Mouse (Mus musculus) CH12.LX (cell line): ENCODE measurements around the gene Mthfs. TPM values are rescaled to one million over a fixed set of nuclear protein-coding genes. Genes with fewer than 3 reads are reported as not detected.

Experiments used
- DNase-seq: peaks from one replicate; pipeline ENCODE4 v3.0.0-alpha.2; 2013; ENCODE audit errors: extremely low read depth
- H3K27ac ChIP-seq: 2 replicates; pipeline ENCODE4 v1.5.1; 2012; ENCODE audit warnings: low read depth, mild to moderate bottlenecking, control low read depth, moderate library complexity; ENCODE audit not compliant: insufficient read depth
- H3K27me3 ChIP-seq: replicated peaks from 2 replicates; pipeline ENCODE3; 2012; ENCODE audit warnings: inconsistent platforms
- H3K36me3 ChIP-seq, 2 experiments: replicated peaks in 1 of 2; 2 replicates each; pipeline versions ENCODE3 to v1.6.1; 2012; ENCODE audit warnings: inconsistent platforms in 1 of 2, low read length in 1 of 2, mild to moderate bottlenecking in 1 of 2, mixed read lengths in 1 of 2, moderate library complexity in 1 of 2; ENCODE audit not compliant: control insufficient read depth in 1 of 2, insufficient read depth in 1 of 2
- H3K4me1 ChIP-seq, 2 experiments: 2 replicates each; pipeline ENCODE4 v1.6.1; 2012; ENCODE audit warnings: inconsistent platforms in 1 of 2, moderate library complexity in 1 of 2; ENCODE audit not compliant: insufficient read depth in 2 of 2, control insufficient read depth in 1 of 2
- H3K4me2 ChIP-seq: 2 replicates; pipeline ENCODE4 v1.6.1; 2012; ENCODE audit warnings: low read depth, mild to moderate bottlenecking, control low read depth; ENCODE audit not compliant: poor library complexity, insufficient read depth, severe bottlenecking
- H3K4me3 ChIP-seq, 3 experiments: fragments of 150-350 bp in 1 of 3; sonication (generic) in 1 of 3; replicated peaks in 1 of 3; 2 replicates each; pipeline versions ENCODE3 to v1.5.1; 2011 to 2012; ENCODE audit warnings: low read depth in 2 of 3, low read length in 2 of 3, mild to moderate bottlenecking in 2 of 3, moderate library complexity in 2 of 3, control low read depth in 1 of 3, improper control_type of control experiment in 1 of 3, inconsistent platforms in 1 of 3, mixed read lengths in 1 of 3; ENCODE audit not compliant: poor library complexity in 1 of 3
- H3K79me2 ChIP-seq: replicated peaks from 2 replicates; pipeline ENCODE4 v1.6.1; 2012; ENCODE audit warnings: mild to moderate bottlenecking, moderate library complexity; ENCODE audit not compliant: control insufficient read depth, poor library complexity, insufficient read depth, severe bottlenecking; ENCODE audit errors: extremely low read depth
- H3K9ac ChIP-seq: 2 replicates; pipeline ENCODE4 v1.6.1; 2012; ENCODE audit warnings: low read depth, mild to moderate bottlenecking, control low read depth, moderate library complexity; ENCODE audit not compliant: insufficient read depth
- H3K9me3 ChIP-seq: replicated peaks from 2 replicates; pipeline ENCODE3; 2012; ENCODE audit warnings: low read length, inconsistent platforms, mixed read lengths
- CHD1 ChIP-seq: IDR thresholded peaks from 2 replicates; pipeline ENCODE4 v1.6.1; 2012; ENCODE audit warnings: low read depth, low read length, improper control_type of control experiment, inconsistent platforms
- EP300 ChIP-seq: IDR thresholded peaks from 2 replicates; pipeline ENCODE4 v1.6.1; 2011; ENCODE audit warnings: low read length, improper control_type of control experiment
- ETS1 ChIP-seq: conservative IDR thresholded peaks from 2 replicates; pipeline ENCODE4 v1.6.1; 2012; ENCODE audit warnings: low read depth, mild to moderate bottlenecking, inconsistent platforms, low read length, improper control_type of control experiment, moderate library complexity
- GABPA ChIP-seq: IDR thresholded peaks from 2 replicates; pipeline ENCODE4 v1.6.1; 2012; ENCODE audit warnings: low read depth, low read length, improper control_type of control experiment, inconsistent platforms; ENCODE audit not compliant: insufficient replicate concordance
- HCFC1 ChIP-seq: IDR thresholded peaks from 2 replicates; pipeline ENCODE4 v1.6.1; 2012; ENCODE audit warnings: low read depth, mild to moderate bottlenecking, inconsistent platforms, low read length, improper control_type of control experiment
- JUN ChIP-seq: IDR thresholded peaks from 2 replicates; pipeline ENCODE4 v1.6.1; 2011; ENCODE audit warnings: low read depth, mild to moderate bottlenecking, low read length, improper control_type of control experiment, moderate library complexity; ENCODE audit not compliant: insufficient read depth
- KAT2A ChIP-seq: IDR thresholded peaks from 2 replicates; pipeline ENCODE4 v1.6.1; 2012; ENCODE audit warnings: low read length, improper control_type of control experiment, inconsistent platforms; ENCODE audit not compliant: insufficient replicate concordance
- MAX ChIP-seq: IDR thresholded peaks from 2 replicates; pipeline ENCODE4 v1.6.1; 2011; ENCODE audit warnings: low read length, improper control_type of control experiment
- MXI1 ChIP-seq: IDR thresholded peaks from 2 replicates; pipeline ENCODE4 v1.6.1; 2011; ENCODE audit warnings: mild to moderate bottlenecking, low read depth, low read length, improper control_type of control experiment
- MYC ChIP-seq: IDR thresholded peaks from 2 replicates; pipeline ENCODE4 v1.6.1; 2011; ENCODE audit warnings: low read depth, mild to moderate bottlenecking, improper control_type of control experiment, low read length
- PAX5 ChIP-seq: IDR thresholded peaks from 2 replicates; pipeline ENCODE4 v1.6.1; 2012; ENCODE audit warnings: low read length, inconsistent platforms, mixed read lengths
- POLR2AphosphoS2 ChIP-seq: IDR thresholded peaks from 2 replicates; pipeline ENCODE4 v1.6.1; 2011; ENCODE audit warnings: low read depth, low read length, improper control_type of control experiment
- RAD21 ChIP-seq: IDR thresholded peaks from 2 replicates; pipeline ENCODE4 v1.6.1; 2011; ENCODE audit warnings: low read depth, mild to moderate bottlenecking, low read length, improper control_type of control experiment, moderate library complexity
- SIN3A ChIP-seq: IDR thresholded peaks from 2 replicates; pipeline ENCODE4 v1.6.1; 2012; ENCODE audit warnings: low read length, improper control_type of control experiment, inconsistent platforms
- UBTF ChIP-seq: IDR thresholded peaks from 2 replicates; pipeline ENCODE4 v1.6.1; 2012; ENCODE audit warnings: low read depth, mild to moderate bottlenecking, inconsistent platforms, low read length, improper control_type of control experiment, moderate library complexity
- USF2 ChIP-seq: conservative IDR thresholded peaks from 2 replicates; pipeline ENCODE4 v1.6.1; 2011; ENCODE audit warnings: low read depth, low read length, improper control_type of control experiment
- ZMIZ1 ChIP-seq: IDR thresholded peaks from 2 replicates; pipeline ENCODE4 v1.6.1; 2012; ENCODE audit warnings: low read depth, mild to moderate bottlenecking, inconsistent platforms, low read length, improper control_type of control experiment
- ZNF384 ChIP-seq: IDR thresholded peaks from 2 replicates; pipeline ENCODE4 v1.6.1; 2012; ENCODE audit warnings: low read depth, low read length, improper control_type of control experiment, inconsistent platforms
- dilution Hi-C: fragments of 300-500 bp; cut with MboI; formaldehyde crosslinking; loops from 2 replicates; pipeline ENCODE4 v1.14.3; 2020; ENCODE audit warnings: low sequenced_read_pairs; ENCODE audit not compliant: extremely low pct_unique_long_range_greater_than_20kb, extremely low pct_ligation_motif_present
- in situ Hi-C: fragments of 300-500 bp; cut with MboI; formaldehyde crosslinking; loops from 3 replicates; pipeline ENCODE4 v1.14.3; 2019; ENCODE audit warnings: low sequenced_read_pairs, low pct_ligation_motif_present, low pct_unique_long_range_greater_than_20kb, mixed read lengths
- polyA plus RNA-seq: library from polyadenylated mRNA; unstranded; fragments of >175 nt; gene quantifications from 2 replicates; pipeline ENCODE4 v1.2.1, GENCODE M21; 2012; ENCODE audit warnings: low read depth; ENCODE audit not compliant: insufficient read length
- total RNA-seq, 2 experiments: library from RNA; depleted of rRNA; stranded (reverse); fragments of 300-350 nt in 1 of 2; fragments of >200 nt in 1 of 2; gene quantifications; 2 replicates each; pipeline ENCODE4 v1.2.3; 2012 to 2014

The Mthfs gene
- total and polyA plus RNA-seq, 3 experiments = 29.9 to 52.0 (median 30.5) TPM

DNA sequence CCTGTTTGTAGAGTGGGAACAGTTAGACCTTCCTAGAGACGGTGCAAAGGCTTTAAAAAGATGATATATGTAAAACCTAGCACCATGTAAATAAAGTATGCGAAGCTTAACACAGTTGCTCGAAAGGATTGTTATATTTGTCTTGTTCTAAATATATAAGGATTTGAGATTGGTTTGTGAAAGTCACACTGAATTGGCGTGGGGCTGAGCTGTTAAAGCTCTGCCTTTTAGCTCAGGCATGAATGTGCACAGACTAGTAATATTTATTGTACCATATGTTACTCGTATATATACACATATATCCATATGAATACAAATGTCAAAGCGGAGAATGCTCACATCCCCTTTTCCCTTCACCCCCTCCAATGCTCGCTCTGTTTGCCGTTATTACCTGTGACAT, 67.7 kb downstream of the Mthfs start:
- no peak for TF ChIP-seq POLR2AphosphoS2
- TF ChIP-seq SIN3A = no peak
- no peak for TF ChIP-seq MXI1
- no peak for TF ChIP-seq EP300
- TF ChIP-seq ETS1 = no peak
- no peak for TF ChIP-seq KAT2A
- no peak for TF ChIP-seq CHD1
- TF ChIP-seq JUN = no peak
- TF ChIP-seq USF2 = no peak
- no peak for TF ChIP-seq PAX5
- TF ChIP-seq MYC = no peak
- TF ChIP-seq ZNF384 = no peak
- no peak for TF ChIP-seq HCFC1
- TF ChIP-seq UBTF = no peak
- TF ChIP-seq ZMIZ1 = no peak
- TF ChIP-seq MAX = no peak
- TF ChIP-seq RAD21 = no peak
- H3K9me3 ChIP-seq = no peaks in the 10 kb centered on the region
- dilution Hi-C loops = no loop called here

DNA sequence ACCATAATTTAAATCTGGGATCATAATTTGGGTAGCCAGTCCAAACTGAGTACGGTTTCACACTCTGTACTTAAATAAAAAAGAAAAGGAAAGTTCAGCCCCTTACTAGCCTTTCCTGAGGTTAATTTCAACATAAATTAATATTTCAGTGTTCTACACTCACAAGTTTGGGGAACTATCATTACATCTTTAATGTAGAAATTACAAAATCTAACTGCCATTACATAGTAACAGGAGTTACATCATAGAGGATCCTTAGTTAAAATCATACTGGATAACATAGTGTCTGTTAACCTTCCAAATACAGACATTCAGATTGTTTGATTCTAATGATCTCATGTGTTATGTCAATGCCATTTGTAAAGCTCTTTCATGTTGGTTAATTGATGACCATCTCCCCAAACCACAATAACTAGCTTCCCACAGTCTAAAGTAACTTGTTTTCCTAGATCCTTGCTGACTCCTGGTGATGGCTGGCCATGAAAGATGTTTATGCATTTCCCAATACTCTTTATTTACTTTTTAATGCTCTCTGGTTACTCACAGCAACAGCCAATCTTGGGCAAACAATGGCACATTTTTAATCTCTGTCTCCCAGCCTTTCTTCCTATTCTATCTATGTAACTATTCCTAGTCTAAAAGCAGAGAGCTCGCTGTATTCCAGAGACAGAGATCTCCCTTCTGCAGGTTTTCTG, 72.0 kb downstream of the Mthfs start:
- in situ Hi-C loops (no loop called here), dilution Hi-C loops (no loop called here)
- H3K4me3 ChIP-seq = no peak overlapping the region
- no peaks in the 10 kb centered on the region for H3K4me1 ChIP-seq
- H3K79me2 ChIP-seq = no peaks in the 10 kb centered on the region
- no peaks in the 10 kb centered on the region for H3K27me3 ChIP-seq
- no peak overlapping the region for H3K27ac ChIP-seq
- no peak overlapping the region for H3K9ac ChIP-seq
- DNase-seq = no peak
- no peaks in the 10 kb centered on the region for H3K36me3 ChIP-seq
- no peak overlapping the region for H3K4me2 ChIP-seq
- H3K9me3 ChIP-seq = no peaks in the 10 kb centered on the region
- no peak for TF ChIP-seq GABPA

More for the DNA sequence above, 67.7 kb downstream of the Mthfs start:
- no peak overlapping the region for H3K4me2 ChIP-seq
- no peak overlapping the region for H3K9ac ChIP-seq
- H3K79me2 ChIP-seq = no peaks in the 10 kb centered on the region
- DNase-seq = no peak
- peaks cover 0 to 3% of the 10 kb centered on the region in 2 experiments; a peak in 1 of 4 replicates for H3K4me1 ChIP-seq
- no peak overlapping the region for H3K4me3 ChIP-seq
- in situ Hi-C loops = no loop called here
- H3K27me3 ChIP-seq = no peaks in the 10 kb centered on the region
- H3K36me3 ChIP-seq = peaks cover 4% of the 10 kb centered on the region in 2 experiments
- no peak overlapping the region for H3K27ac ChIP-seq
